Mouse (Mus musculus) 3T3-L1 (cell line): Measurements from ENCODE around the gene Ralgapa1.
"Not testable (repeated sequence)": the region's sequence is repeated elsewhere in the genome, so short reads cannot be mapped to it uniquely, and the experiment has no call there.

ENCODE experiments used
- DNase-seq: peaks from one replicate; pipeline ENCODE4 v3.0.0-alpha.2; 2015; ENCODE audit warnings: low read depth, low spot score

Gene Ralgapa1

DNA sequence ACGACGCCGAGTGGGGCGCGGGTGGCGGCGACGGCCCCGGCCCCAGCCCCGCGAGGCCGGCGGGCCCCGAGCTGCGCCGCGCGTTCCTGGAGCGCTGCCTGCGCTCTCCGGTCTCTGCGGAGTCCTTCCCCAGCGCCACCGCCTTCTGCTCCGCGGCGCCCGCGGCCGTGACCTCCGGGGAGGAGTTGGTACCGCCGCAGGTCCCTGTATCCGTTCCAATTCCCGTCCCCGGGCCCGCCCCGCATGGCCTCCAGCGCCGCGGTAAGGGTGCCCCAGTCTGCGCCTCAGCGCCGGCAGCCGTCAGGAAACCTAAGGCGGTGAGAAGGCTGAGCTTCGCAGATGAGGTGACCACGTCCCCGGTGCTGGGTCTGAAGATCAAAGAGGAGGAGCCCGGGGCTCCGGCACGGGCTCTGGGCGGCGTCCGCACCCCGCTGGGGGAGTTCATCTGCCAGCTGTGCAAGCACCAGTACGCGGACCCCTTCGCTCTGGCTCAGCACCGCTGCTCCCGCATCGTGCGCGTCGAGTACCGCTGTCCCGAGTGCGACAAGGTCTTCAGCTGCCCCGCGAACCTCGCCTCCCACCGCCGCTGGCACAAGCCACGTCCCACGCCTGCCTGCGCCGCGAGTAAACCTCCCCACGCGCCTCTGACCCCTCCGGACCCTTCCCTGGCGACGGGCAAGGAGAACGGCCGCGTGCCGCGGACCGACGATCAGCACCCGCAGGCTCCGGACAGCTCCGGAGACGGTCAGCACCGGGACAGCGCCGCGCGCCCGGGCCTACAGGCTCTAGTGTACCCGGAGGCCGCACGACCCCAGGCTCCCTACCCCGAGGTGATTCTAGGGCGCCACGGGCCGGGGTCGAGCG, 221.1 kb downstream of the Ralgapa1 start:
- DNase-seq = no peak

DNA sequence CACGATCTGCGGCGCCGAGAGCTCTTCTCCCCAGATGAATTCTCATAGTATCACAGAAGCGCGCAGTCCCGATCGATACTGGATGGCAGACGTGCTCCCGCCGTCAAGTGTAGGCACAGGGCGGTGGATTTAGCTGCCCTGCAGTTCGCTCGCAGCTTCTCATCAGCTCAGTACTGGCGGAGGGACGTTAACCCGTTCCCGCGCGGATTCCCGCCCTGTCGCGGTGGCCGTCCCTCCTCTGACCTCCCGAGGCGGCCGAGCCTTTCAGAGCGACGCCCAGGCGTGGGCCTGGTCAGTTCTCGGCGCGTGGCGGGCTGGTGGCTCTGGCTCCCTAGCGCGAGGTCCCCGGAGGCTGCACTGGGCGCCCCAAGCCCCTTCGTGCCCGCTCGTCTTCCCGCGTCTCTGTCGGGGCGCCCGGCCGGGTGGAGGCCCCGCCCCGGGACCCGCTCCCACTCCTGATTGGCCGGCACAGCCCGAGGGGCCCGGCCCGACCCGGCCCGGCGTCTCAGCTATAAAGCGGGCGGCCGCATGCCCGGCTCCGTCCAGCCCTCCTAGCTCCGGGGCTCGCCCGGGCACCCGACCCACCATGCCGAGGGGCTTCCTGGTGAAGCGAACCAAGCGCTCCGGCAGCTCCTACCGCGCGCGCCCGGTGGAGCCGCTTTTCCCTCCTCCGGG, 221.9 kb downstream of the Ralgapa1 start, which contains the start of gene Insm2:
Insm2 (plus strand) TSS at position 541 of the 675 bp plus-strand sequence.
- DNase-seq = no peak

DNA sequence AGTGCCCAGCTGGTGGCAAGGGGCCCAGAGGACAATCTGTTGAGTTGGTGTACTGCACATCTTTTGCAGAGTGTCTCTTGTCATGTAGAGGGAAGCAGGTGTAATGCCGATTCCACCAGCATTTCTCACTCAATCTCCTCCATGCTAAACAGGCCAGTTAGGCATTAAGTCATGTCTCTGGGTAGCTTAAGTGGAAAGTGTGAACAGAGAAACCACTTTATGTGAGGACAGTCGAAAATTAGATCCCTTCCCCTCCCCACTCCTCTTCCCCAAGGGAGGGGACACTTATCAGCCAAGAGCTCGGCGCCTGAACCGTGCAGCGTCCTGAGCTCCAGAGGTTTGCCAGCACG, 222.5 kb downstream of the Ralgapa1 start:
- DNase-seq = no peak

DNA sequence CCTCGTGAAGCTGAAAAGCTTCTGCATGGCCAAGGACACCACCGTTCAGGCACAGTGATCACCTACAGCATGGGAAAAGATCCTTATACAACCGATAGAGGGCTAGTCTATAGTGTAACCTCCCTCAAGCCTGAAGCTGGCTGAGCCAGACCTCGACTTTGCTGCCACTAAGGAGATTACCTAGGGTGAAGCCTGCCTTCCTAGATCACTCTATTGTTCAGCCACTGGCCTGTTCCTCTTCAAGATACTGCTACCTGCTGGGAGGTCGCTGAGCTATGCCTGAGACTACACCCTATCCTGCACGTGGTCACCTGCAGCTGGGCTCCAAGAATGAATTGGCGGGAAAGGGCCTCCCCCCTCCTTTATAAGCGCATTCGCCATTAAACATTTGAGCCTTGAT, 234.0 kb downstream of the Ralgapa1 start:
- DNase-seq = not testable (repeated sequence)

DNA sequence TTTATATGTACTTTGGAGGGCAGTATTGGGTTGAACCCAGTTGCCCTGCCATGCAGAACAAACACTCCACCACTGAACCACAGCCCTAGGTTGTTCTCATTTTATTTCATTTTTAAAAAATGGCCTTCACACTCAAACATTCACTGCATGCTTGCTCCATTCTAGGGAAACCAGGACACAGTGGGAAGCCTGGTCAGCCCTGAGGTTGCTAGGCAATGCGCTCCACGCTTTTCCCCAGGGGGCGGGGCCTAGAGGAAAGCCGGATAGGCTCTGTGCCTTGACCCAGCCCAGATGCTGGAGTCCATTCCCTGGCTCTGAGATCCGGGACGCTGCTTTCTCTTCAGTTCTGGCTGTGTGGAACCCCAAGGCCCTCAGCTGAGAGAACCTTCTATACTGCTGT, 247.2 kb downstream of the Ralgapa1 start:
- no peak for DNase-seq

DNA sequence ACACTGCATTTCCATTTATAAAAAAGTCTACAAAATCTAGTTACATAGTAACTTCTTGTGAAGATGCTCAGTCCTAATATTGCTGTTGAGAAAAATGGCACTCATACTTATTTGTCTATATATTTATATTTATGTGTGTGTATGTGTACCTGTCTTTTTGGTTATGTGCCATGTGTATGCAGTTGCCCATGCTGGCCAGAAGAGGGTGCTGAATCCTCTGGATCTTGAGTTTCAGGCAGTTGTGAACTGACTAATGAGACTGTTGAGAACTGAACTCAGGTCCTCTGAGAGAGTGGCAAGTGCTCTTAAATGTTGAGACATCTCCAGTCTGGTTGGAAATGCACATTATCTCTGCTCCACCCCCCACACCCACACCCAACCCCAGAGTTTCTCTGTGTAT, 247.9 kb downstream of the Ralgapa1 start:
- no peak for DNase-seq

DNA sequence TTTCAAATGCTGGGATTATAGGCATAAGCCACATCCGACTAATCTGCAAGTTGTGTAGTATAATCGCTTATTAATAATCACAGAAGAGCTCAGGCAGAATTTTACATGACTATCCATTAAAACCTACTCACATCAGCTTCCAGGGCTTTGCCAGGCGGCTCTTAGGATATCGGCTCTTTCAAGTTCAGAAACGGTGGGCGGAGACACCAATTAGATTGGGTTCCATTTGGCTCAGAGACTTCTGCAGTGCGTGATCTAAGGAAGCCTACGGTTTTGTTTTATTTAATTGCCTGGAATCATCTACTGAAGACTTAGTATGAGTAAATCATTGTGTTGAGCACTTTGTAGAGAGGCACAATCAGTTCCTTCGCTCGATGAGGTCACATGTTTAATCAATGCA, 249.3 kb downstream of the Ralgapa1 start:
- DNase-seq = no peak

DNA sequence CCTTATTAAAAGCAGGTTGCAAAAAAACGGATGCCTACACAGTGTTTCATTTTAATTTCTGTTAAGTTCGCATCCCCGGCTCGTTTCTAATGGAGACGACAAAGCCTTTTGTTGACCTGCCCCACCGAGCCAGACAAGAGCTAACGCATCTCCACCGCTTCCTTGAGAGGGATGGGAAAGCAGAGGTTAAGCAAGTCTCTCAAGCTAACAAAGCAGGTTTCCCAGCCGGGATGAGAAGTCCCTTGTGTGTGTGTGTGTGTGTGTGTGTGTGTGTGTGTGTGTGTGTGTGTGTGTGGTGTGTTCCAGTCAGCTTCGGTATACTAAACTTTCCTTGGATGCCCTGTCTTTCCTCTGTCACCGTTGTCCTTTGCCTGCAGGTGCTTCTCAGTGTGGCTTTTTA, 249.8 kb downstream of the Ralgapa1 start:
- DNase-seq = no peak

DNA sequence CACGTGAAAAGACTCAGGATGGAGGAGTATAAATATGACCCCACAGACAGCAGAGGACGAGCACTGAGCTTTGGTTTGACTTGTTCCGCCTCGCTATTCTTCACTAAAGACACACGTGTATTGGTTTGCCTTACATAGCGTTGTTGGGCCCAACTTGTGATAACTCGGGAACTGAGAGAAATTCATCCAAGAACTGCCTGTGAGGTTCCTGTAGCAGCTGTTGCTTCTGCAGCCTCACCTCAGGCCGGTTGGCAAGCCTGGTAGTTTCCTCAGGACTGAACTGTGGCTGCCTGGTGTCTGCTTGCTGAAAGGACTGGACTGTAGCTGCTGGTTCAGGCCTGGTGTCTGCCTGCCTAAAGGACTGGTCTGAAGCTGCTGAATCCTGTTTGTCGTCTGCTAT, 250.3 kb downstream of the Ralgapa1 start:
- DNase-seq = no peak

DNA sequence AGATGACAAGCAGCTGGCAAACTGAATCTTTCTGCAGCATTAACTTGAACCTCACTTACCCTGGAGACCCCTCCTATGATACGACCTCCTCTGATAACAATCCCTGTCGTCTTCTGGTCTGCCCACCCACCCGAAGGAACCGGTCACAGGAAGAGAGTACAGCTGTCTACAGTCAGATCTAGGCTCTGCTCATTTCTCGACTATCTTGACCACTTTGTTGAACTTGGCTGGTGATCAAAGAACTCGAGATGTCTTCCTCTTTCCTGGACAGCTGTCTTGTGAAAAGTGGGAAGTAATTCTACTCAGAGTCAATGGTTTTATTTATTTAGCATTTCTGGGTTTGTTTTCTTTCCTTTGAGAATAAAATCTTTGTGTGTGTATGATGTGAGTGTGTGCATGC, 251.3 kb downstream of the Ralgapa1 start:
- no peak for DNase-seq

DNA sequence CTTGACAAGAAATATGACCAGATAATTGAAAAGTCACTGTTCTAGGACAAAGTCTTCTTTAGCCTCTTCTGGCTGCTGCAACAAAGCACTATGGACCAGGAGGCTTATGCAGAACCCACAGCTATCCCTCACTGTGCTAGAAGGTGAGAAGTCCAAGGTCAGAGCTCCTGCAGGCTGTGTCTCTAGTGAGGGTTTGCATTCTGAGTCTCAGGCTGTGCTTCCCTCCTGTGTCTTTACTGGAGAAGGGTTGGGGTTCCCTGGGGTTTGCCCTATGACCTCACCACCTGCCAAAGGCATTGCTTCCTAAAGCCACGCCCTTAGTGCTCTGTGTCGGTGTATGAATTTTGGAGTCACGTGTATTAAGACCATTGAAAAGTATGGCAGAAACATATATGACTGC, 252.5 kb downstream of the Ralgapa1 start:
- DNase-seq = no peak

DNA sequence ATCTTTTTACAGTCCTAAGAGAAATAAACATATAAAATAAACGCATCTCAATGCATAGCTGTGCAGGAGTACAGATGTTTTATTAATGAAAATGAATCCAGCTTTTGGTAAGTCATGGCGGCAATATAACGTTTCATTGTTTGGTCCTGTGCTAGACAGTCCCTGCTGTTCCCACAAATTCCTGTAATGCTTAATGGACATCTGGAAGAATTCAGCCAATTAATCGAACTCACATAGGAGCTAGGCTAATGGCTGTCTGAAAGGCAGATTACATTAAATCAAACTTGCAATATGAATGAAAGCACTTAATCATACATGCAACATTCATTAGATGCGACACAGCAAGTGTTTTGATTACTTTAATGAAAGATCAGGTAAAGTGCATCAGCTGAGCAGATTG, 254.1 kb downstream of the Ralgapa1 start:
- DNase-seq = no peak

DNA sequence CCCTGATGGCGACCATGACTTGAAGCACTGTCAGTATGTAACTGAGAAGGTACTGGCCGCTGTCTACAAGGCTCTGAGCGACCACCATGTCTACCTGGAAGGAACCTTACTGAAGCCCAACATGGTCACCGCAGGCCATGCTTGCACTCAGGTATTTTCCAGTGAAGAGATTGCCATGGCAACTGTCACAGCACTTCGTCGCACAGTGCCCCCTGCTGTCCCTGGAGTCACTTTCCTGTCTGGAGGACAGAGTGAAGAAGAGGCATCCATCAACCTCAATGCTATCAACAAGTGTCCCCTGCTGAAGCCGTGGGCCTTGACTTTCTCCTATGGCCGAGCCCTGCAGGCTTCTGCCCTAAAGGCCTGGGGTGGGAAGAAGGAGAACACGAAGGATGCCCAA, 255.1 kb downstream of the Ralgapa1 start:
- no peak for DNase-seq

DNA sequence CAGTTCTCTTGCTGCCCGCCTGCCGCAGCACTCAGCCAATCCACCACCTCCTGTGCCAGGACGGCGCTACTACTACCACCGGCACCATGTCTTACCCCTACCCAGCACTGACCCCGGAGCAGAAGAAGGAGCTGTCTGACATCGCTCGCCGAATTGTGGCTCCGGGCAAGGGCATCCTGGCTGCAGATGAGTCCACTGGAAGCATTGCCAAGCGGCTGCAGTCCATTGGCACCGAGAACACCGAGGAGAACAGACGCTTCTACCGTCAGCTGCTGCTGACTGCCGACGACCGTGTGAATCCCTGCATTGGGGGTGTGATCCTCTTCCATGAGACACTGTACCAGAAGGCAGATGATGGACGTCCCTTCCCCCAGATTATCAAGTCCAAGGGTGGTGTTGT, 255.8 kb downstream of the Ralgapa1 start, which contains the start of gene Aldoart2:
Aldoart2 (plus strand) TSS at position 34 of the 400 bp plus-strand sequence.
- no peak for DNase-seq

DNA sequence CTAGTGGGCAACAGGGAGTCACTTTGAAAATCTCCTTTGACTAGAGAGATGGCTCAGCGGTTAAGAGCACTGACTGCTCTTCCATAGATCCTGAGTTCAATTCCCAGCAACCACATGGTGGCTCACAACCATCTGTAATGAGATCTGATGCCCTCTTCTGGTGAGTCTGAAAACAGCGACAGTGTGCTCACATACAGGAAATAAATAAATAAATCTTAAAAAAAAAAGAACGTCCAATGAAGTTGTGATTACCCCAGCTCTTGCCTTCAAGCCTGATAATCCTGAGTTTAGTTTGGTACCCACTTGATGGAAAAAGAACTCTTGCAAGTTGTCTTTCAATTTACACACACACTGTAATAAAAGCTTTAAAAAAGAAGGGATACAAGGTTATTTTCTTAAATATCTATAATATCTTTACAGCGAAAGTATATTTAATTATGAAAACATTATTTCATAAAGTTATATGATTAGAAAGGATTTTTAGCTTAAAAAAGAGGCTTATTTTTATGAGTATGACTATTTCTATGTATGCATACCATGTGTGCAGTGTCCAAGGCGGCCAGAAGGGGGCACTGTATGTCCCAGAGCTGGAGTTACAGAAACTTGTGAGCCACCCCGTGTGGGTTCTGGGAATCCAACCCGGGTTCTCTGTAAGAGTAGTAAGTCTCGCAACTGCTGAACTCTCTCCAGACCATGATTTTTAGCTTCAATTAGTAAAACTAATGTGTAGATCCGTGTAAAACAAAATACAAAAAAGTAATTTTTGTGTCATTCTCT, 256.6 kb downstream of the Ralgapa1 start:
- no peak for DNase-seq

DNA sequence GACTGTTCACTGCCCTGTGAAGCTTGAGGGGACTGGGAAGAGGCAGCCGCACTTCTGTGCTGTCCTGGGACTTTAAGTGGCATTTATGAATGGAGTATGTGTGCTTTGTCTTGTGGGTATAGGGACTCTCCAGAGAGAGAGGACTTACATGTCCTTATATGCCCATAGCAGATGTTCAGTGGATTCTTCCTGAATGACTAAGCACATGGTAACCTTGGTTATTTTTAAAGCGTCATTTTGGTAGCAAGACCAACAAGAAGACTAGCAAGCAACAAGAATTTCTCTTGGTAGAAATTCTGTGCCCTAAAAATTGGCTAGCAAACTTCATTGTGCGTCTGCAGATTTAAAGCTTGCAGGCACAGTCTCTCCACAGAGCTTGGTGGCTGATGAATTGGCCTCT, 257.2 kb downstream of the Ralgapa1 start:
- DNase-seq = peak; percentile 23

DNA sequence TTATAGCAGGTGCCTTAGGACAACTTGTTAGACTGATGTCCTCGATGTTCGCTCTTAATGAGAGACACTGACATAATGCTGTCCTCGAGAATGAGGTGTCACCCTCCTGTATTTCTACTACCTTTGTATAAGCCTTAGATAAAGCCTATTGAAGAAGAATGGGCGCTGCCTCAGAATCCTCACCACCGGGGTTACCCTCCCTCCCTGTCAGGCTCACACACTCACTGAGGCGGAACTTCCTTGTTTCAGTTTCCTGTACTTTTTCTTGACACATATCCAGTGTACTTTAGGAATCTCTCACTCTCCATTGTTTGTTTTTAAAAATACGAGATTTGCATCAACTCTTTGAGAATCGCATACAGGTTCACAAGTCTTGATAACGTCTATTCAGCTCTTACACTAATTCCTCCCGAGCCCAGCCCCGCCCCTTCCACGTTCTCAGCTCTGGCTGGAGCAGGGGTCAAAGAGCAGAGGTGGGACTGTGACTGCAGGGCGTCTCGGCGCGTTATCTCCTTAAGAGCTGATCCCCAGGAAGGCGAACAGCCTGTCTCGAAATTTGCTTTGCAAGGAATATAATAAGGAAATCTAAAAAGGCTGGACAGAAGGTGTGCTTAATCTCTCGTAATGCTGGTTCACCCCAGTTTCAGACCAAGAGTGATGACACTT, 260.8 kb downstream of the Ralgapa1 start:
- DNase-seq = no peak

DNA sequence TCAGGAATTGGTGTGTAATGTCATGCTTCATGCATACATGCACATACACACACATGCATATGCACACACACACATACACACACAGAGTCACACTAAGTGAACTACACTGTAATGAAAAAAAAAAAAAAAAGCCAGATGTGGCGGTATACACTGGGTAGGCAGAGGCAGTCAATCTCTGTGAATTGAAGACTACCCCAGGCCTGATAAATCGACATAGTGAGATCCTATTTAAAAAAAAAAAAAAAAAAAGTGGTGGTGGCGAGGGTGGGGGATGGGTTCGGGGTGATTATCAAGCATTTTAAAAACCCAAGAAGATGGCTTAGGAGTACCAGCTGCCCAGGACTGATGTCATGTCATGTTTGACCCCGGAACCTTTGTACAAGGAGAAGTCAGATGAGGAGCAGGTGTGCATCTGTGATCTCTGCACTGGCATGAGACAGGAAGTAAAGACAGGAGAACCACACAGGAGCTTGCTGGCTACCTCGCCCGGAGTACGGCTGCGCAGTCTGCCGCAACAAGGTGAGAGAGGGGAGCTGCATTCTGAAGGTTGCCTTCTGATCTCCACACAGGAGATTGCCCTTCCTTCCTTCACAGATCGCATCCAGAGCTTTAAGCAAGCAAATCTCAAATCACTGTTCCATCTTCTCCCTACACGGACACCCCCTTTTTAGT, 261.6 kb downstream of the Ralgapa1 start:
- DNase-seq = no peak

DNA sequence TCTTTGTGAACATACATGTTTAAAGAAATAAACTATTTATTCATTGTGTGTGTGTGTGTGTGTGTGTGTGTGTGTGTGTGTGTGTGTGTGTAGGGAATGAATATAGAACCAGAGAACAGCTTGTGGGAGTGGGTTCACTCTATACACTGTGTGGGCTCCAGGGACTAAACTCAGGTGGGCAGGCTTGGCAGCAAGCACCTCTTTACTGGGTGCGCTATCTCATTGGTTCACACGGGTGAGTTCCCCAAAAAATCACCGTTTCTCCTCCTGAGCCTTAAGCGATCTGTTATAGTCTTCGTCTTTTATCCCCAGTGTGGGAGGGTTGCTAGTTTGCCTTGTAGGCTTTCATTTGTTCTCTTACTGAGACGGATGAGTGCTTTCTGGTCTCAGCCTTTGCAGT, 263.1 kb downstream of the Ralgapa1 start:
- no peak for DNase-seq

DNA sequence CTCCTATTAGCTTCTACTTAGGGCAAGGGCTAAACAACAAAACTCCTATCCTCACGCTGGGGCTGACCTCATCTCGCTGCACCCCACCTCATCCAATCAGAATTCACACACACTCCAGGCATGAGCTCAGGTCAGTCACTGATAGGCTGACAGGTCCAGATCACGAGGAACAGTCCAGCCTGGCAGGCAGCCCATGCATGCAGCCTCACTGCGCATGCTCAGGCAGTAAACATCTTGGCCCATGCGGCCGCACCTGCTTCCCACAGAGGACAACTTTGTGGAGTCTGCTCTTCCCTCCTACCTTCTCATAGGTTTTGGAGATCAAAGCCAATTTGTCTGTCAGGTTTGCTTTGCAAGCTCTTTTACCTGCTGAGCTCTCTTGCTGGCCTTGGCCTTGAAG, 266.1 kb downstream of the Ralgapa1 start:
- DNase-seq = not testable (repeated sequence)
